Mouse (Mus musculus): ENCODE data around the gene Wdr41. TPM values are rescaled to one million over a fixed set of nuclear protein-coding genes. Genes with fewer than 3 reads are reported as not detected.
A peak's percentile ranks its signal among the peaks of the same experiment; 100 is the strongest.

Wdr41 gene
- polyA plus RNA-seq, 1 experiment from 2014 or later = 20.3 TPM

DNA sequence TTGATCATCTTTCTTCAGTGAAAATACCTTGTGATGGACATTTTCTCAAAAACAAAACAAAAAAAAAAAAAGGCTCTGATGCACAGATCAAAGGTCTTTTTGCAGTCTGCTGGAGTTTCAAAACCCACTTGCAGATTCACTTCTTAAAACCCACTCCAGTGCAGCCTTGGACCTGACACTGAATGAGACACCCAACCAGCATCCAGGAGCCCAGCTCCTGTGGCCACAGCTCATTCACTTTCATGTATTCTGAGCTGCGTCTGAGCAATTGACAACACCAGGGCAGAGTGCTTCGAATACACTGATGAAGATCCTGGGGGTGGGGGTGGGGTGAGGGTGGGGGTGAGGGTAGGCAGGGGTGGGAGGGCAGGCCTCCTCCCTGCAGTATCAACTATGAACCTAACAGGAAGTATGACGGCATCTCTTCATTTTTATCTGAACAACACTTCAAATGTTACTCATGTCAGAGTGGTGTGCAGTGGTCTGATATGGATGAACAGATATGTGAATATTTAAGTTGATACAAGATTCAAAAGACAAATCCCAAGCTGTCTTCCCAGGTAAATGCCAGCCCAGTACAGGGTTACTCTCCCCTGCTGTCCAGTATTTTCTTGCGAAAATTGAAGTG lies 87.4 kb downstream of the Wdr41 start:
- ATAC-seq (replicated peaks; ENCODE audit: low FRiP score, low read depth) (no peak), DNase-seq (ENCODE audit: low spot score) (no peak)
- Histone ChIP-seq H3K9me3 (replicated peaks; ENCODE audit: low read length) (no peaks in the 10 kb centered on the region), H3K4me3 (replicated peaks; ENCODE audit: low read depth, low read length) (no peak overlapping the region), H3K36me3 (ENCODE audit: insufficient read depth, low read length) (no peaks in the 10 kb centered on the region), H3K4me1 (replicated peaks; ENCODE audit: insufficient read depth, low read length) (no peaks in the 10 kb centered on the region), H3K27ac (no peak overlapping the region), H3K9ac (ENCODE audit: low read depth, low read length) (no peak overlapping the region), H3K4me2 (ENCODE audit: low read length) (no peak overlapping the region), H3K27me3 (ENCODE audit: insufficient read depth, low read length) (no peaks in the 10 kb centered on the region)
- 68% methylated on average over 4 of the region's 4 CpGs for WGBS
- TF ChIP-seq CTCF (IDR thresholded peaks at IDR 0.05; ENCODE audit: low read depth) = no peak

GRCm38 (mm10) chr13:95067854-95068253 lies 91.7 kb downstream of the Wdr41 start:
- H3K27me3 ChIP-seq (ENCODE audit: insufficient read depth, low read length) = no peaks in the 10 kb centered on the region
- 56% methylated on average over 6 of the region's 6 CpGs for WGBS
- H3K4me1 ChIP-seq (replicated peaks; ENCODE audit: insufficient read depth, low read length) = no peaks in the 10 kb centered on the region
- H3K9ac ChIP-seq (ENCODE audit: low read depth, low read length) = no peak overlapping the region
- no peaks in the 10 kb centered on the region for H3K9me3 ChIP-seq (replicated peaks; ENCODE audit: low read length)
- ATAC-seq (replicated peaks; ENCODE audit: low FRiP score, low read depth) (no peak), DNase-seq (ENCODE audit: low spot score) (peak; percentile 63)
- no peaks in the 10 kb centered on the region for H3K36me3 ChIP-seq (ENCODE audit: insufficient read depth, low read length)
- H3K27ac ChIP-seq = no peak overlapping the region
- peak; percentile 72 for TF ChIP-seq CTCF (IDR thresholded peaks at IDR 0.05; ENCODE audit: low read depth)
- no peak overlapping the region for H3K4me2 ChIP-seq (ENCODE audit: low read length)
- no peak overlapping the region for H3K4me3 ChIP-seq (replicated peaks; ENCODE audit: low read depth, low read length)

DNA sequence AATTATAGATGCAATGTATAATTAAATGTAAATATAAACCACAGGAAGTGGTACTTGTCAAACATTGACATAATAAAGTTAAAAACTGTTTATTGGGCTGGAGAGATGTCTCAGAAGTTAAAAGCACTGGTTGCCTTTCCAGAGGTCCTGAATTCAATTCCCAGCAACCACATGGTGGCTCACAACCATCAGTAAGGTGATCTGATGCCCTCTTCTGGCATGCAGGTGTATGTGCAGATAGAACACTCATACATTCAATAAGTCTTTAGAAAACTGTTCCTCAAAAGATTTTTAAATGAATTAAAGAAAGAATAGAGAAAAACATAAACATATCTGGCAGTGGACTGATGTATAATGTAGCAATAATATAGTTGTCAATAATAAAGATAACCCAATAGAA lies 94.1 kb downstream of the Wdr41 start:
- Histone ChIP-seq H3K4me2 (ENCODE audit: low read length) (no peak overlapping the region), H3K27me3 (ENCODE audit: insufficient read depth, low read length) (no peaks in the 10 kb centered on the region), H3K9me3 (replicated peaks; ENCODE audit: low read length) (no peaks in the 10 kb centered on the region), H3K9ac (ENCODE audit: low read depth, low read length) (no peak overlapping the region), H3K4me3 (replicated peaks; ENCODE audit: low read depth, low read length) (no peak overlapping the region), H3K27ac (no peak overlapping the region), H3K36me3 (ENCODE audit: insufficient read depth, low read length) (no peaks in the 10 kb centered on the region), H3K4me1 (replicated peaks; ENCODE audit: insufficient read depth, low read length) (no peaks in the 10 kb centered on the region)
- no peak for DNase-seq (ENCODE audit: low spot score)
- 0 out of 2 replicates have a peak, but pooled peaks have one; percentile 33 for TF ChIP-seq CTCF (IDR thresholded peaks at IDR 0.05; ENCODE audit: low read depth)
- ATAC-seq (replicated peaks; ENCODE audit: low FRiP score, low read depth) = no peak

Other genes starting within 250 kb of the Wdr41 start
- 302 and 324 TPM in 2 replicates for gene Tbca, start 187.4 kb upstream of the Wdr41 start, polyA plus RNA-seq (2015; fragmentation: Nextera tagmentation; extraction: Ambion mirVana)
- gene Otp, start 100.7 kb upstream of the Wdr41 start, polyA plus RNA-seq (2015; fragmentation: Nextera tagmentation; extraction: Ambion mirVana) = not detected in 2 replicates